Mouse (Mus musculus) heart, embryonic 14.5 days (tissue): ENCODE data around the gene Exosc1. TPM values are rescaled to one million over a fixed set of nuclear protein-coding genes. Genes with fewer than 3 reads are reported as not detected.

ENCODE experiments used
- ATAC-seq: fragments of 200-750 bp; cut with Nextera tagmentation; 2 replicates; pipeline ENCODE4 v1.8.0; 2017; ENCODE audit warnings: low read depth, moderate TSS enrichment; ENCODE audit not compliant: insufficient number of reproducible peaks, insufficient read depth, low FRiP score
- H3K27ac ChIP-seq, 2 experiments: fragments of 200-500 bp in 1 of 2; fragments of 300-500 bp in 1 of 2; sonication (generic) in 1 of 2; replicated peaks in 1 of 2; 2 replicates each; pipeline ENCODE4 v1.5.1; 2012 to 2014; ENCODE audit warnings: low read depth in 2 of 2, low read length in 2 of 2, control low read depth in 1 of 2, mild to moderate bottlenecking in 1 of 2, mixed read lengths in 1 of 2; ENCODE audit not compliant: control insufficient read depth in 1 of 2, insufficient read depth in 1 of 2
- H3K27me3 ChIP-seq: fragments of 300-500 bp; sonication (generic); 2 replicates; pipeline ENCODE4 v1.6.1; 2014; ENCODE audit warnings: mild to moderate bottlenecking, low read length, control low read depth; ENCODE audit not compliant: control insufficient read depth, insufficient read depth
- H3K36me3 ChIP-seq: fragments of 300-500 bp; sonication (generic); 2 replicates; pipeline ENCODE4 v1.6.1; 2014; ENCODE audit warnings: mild to moderate bottlenecking, control low read depth, low read length, mixed read lengths; ENCODE audit not compliant: control insufficient read depth, insufficient read depth
- H3K4me1 ChIP-seq, 2 experiments: fragments of 200-500 bp in 1 of 2; fragments of 300-500 bp in 1 of 2; sonication (generic) in 1 of 2; 2 replicates each; pipeline ENCODE4 v1.6.1; 2012 to 2014; ENCODE audit warnings: low read length in 2 of 2, control low read depth in 1 of 2, mixed read lengths in 1 of 2; ENCODE audit not compliant: control insufficient read depth in 2 of 2, insufficient read depth in 2 of 2
- H3K4me2 ChIP-seq: fragments of 300-500 bp; sonication (generic); 2 replicates; pipeline ENCODE4 v1.6.1; 2014; ENCODE audit warnings: mild to moderate bottlenecking, low read length
- H3K4me3 ChIP-seq, 2 experiments: fragments of 200-500 bp in 1 of 2; fragments of 300-500 bp in 1 of 2; sonication (generic) in 1 of 2; 2 replicates each; pipeline ENCODE4 v1.5.1; 2012 to 2014; ENCODE audit warnings: low read length in 2 of 2, mild to moderate bottlenecking in 2 of 2, control low read depth in 1 of 2, low read depth in 1 of 2, moderate library complexity in 1 of 2; ENCODE audit not compliant: control insufficient read depth in 1 of 2, insufficient read depth in 1 of 2
- H3K9ac ChIP-seq: fragments of 300-500 bp; sonication (generic); 2 replicates; pipeline ENCODE4 v1.6.1; 2014; ENCODE audit warnings: mild to moderate bottlenecking, low read length
- H3K9me3 ChIP-seq: fragments of 300-500 bp; sonication (generic); 2 replicates; pipeline ENCODE4 v1.6.1; 2016; ENCODE audit warnings: low read length, control low read depth; ENCODE audit not compliant: control insufficient read depth
- WGBS: fragments of 180-500 bp; shearing (Covaris S2); extraction: QIAGEN DNeasy Blood & Tissue Kit; methylation state at CpG from one replicate; pipeline ENCODE4 v1.1.7; 2014; 5-methylcytosine and 5-hydroxymethylcytosine counted together
- polyA plus RNA-seq: library from polyadenylated mRNA; unstranded; fragments of >200 nt; fragmentation: Nextera tagmentation; extraction: Ambion mirVana; gene quantifications from 2 replicates; pipeline ENCODE4 v1.2.1, GENCODE M21; 2014

Gene Exosc1
- polyA plus RNA-seq, 1 experiment from 2014 or later, result 42.0 TPM

- Histone ChIP-seq H3K4me1 (peaks cover 7 to 13% of the 10 kb centered on the region in 2 experiments), H3K36me3 (peaks cover 14% of the 10 kb centered on the region), H3K9me3 (no peaks in the 10 kb centered on the region), H3K27ac (0 out of 4 replicates have a peak within 1 kb of the TSS, but pooled peaks of 1 of the 2 experiments have one; percentile 6), H3K27me3 (no peaks in the 10 kb centered on the region), H3K9ac (peak within 1 kb of the TSS; percentile 77), H3K4me3 (peak within 1 kb of the TSS; percentile 72 to 84), H3K4me2 (peak within 1 kb of the TSS; percentile 91)
- 2% methylated on average over 46 of the region's 46 CpGs for WGBS
- ATAC-seq, result peak; percentile 68
These were observed 37.5 kb downstream of the Exosc1 start, which contains the start of gene Rrp12 for GRCm38 (mm10) chr19:41895460-41896318. Gene Rrp12 (minus strand): TSS chr19:41896173.

- no peak for ATAC-seq
- no peak overlapping the region for H3K27ac ChIP-seq
- peak overlapping the region; percentile 91 for H3K4me2 ChIP-seq
- peaks cover 22% of the 10 kb centered on the region for H3K36me3 ChIP-seq
- H3K4me1 ChIP-seq, result peaks cover 7 to 13% of the 10 kb centered on the region in 2 experiments
- peak overlapping the region; percentile 77 for H3K9ac ChIP-seq
- no peaks in the 10 kb centered on the region for H3K9me3 ChIP-seq
- H3K27me3 ChIP-seq, result no peaks in the 10 kb centered on the region
- 27% methylated on average over 7 of the region's 7 CpGs for WGBS
- H3K4me3 ChIP-seq, result peak overlapping the region; percentile 72 to 84
These were observed 38.3 kb downstream of the Exosc1 start for GRCm38 (mm10) chr19:41894959-41895358.

DNA sequence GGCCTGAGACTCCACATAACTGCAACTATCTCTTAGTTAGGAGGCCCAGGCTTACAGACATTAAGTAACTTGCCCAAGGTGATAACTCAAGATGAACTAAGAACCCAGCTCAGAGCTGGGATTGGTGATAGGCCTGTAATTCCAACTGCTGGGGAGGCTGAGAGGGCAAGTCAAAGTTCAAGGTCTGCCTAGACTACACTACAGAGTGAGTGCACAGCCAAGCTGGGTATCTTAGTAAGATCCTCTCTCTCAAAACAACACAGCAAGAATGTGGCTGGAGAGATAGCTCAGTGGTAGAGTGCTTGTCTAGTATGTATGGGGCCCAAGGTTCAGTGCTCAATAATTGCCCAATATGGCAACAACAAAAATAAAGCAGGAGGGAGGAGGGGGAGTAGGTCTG lies 45.0 kb downstream of the Exosc1 start:
- H3K9me3 ChIP-seq, result no peaks in the 10 kb centered on the region

DNA sequence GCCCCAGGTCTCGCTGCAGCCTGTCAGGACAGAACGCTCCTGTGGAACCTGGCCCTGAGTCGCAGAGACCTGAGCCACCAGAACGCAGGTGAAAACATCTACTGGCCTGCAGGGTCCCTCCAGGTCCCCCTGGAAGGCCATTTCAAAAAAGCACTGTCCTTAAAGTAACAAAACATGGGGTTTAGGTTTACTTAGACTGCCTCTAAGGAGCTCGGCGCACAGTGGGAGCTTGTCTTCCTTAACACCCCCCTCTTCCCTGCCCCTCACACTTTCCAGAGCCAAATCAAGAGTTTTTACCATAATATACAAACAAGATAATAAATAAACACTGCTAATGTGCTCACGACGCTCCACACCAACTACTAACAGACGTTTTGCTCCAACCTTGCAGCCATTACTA lies 49.3 kb downstream of the Exosc1 start:
- ATAC-seq, result no peak
- no peaks in the 10 kb centered on the region for H3K9me3 ChIP-seq
- no peaks in the 10 kb centered on the region for H3K4me1 ChIP-seq
- 89% methylated on average over 9 of the region's 9 CpGs for WGBS
- H3K4me3 ChIP-seq, result no peak overlapping the region
- no peak overlapping the region for H3K27ac ChIP-seq
- H3K9ac ChIP-seq, result no peak overlapping the region
- no peaks in the 10 kb centered on the region for H3K27me3 ChIP-seq
- H3K4me2 ChIP-seq, result no peak overlapping the region
- H3K36me3 ChIP-seq, result peaks cover 82% of the 10 kb centered on the region

More for the DNA sequence above, 45.0 kb downstream of the Exosc1 start:
- Histone ChIP-seq H3K4me1 (no peaks in the 10 kb centered on the region), H3K27ac (no peak overlapping the region), H3K4me3 (no peak overlapping the region), H3K9ac (no peak overlapping the region), H3K36me3 (peaks cover 86% of the 10 kb centered on the region), H3K27me3 (no peaks in the 10 kb centered on the region), H3K4me2 (no peak overlapping the region)
- no peak for ATAC-seq

GRCm38 (mm10) chr19:41881842-41882241 lies 51.4 kb downstream of the Exosc1 start:
- no peaks in the 10 kb centered on the region for H3K9me3 ChIP-seq
- no peaks in the 10 kb centered on the region for H3K27me3 ChIP-seq
- H3K4me2 ChIP-seq, result no peak overlapping the region
- peaks cover 74% of the 10 kb centered on the region for H3K36me3 ChIP-seq
- no peak overlapping the region for H3K4me3 ChIP-seq
- no peak for ATAC-seq
- H3K27ac ChIP-seq, result no peak overlapping the region
- WGBS, result 97% methylated on average over 4 of the region's 4 CpGs
- H3K4me1 ChIP-seq, result no peaks in the 10 kb centered on the region
- H3K9ac ChIP-seq, result no peak overlapping the region

DNA sequence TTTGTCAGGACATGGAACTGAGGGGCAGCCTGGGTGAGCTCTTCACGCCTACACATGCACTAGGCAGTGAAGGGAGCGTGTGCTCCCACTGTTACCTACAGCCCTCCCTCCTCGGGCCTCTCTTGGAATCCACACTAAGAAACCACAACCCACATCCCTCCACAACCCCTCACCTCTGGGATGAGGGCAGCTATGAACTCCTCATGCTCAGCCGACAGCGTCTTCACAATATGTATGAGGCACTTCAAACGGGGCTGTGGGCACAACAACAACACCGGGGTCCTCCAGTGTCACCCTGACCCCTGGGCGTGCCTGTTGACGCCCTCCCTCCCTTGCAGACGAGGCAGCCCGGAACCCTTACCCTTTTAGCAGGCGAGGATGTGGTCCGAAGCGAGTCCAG lies 58.9 kb downstream of the Exosc1 start:
- no peak for ATAC-seq
- no peak overlapping the region for H3K27ac ChIP-seq
- H3K9me3 ChIP-seq, result no peaks in the 10 kb centered on the region
- H3K4me2 ChIP-seq, result no peak overlapping the region
- H3K9ac ChIP-seq, result no peak overlapping the region
- WGBS, result 88% methylated on average over 14 of the region's 14 CpGs
- H3K4me1 ChIP-seq, result no peaks in the 10 kb centered on the region
- no peak overlapping the region for H3K4me3 ChIP-seq
- H3K36me3 ChIP-seq, result peaks cover 71% of the 10 kb centered on the region
- H3K27me3 ChIP-seq, result no peaks in the 10 kb centered on the region
